Mouse (Mus musculus) frontal cortex, postnatal 25 days (tissue): ENCODE measurements around the gene Adamtsl1.

Experiments
- DNase-seq, 2 experiments: peaks; one replicate each; pipeline ENCODE4 v3.0.0; 2022; ENCODE audit warnings: low spot score in 2 of 2

Adamtsl1 gene

GRCm38 (mm10) chr4:86314442-86314841 lies 800.5 kb downstream of the Adamtsl1 start:
- DNase-seq, result no peak

GRCm38 (mm10) chr4:86315122-86315521 lies 801.1 kb downstream of the Adamtsl1 start:
- DNase-seq, result no peak

GRCm38 (mm10) chr4:86317916-86318542 lies 804.1 kb downstream of the Adamtsl1 start:
- no peak for DNase-seq

- DNase-seq, result no peak
Measured at GRCm38 (mm10) chr4:86325411-86325810, 811.4 kb downstream of the Adamtsl1 start.

- no peak for DNase-seq
Measured at GRCm38 (mm10) chr4:86326003-86326402, 812.0 kb downstream of the Adamtsl1 start.

GRCm38 (mm10) chr4:86326638-86327037 lies 812.7 kb downstream of the Adamtsl1 start:
- no peak for DNase-seq

GRCm38 (mm10) chr4:86329481-86329880 lies 815.5 kb downstream of the Adamtsl1 start:
- no peak for DNase-seq

- no peak for DNase-seq
Measured at GRCm38 (mm10) chr4:86335861-86336415, 822.0 kb downstream of the Adamtsl1 start.

GRCm38 (mm10) chr4:86337216-86337765 lies 823.3 kb downstream of the Adamtsl1 start:
- DNase-seq, result no peak

GRCm38 (mm10) chr4:86349341-86349740 lies 835.4 kb downstream of the Adamtsl1 start:
- DNase-seq, result no peak

GRCm38 (mm10) chr4:86352121-86352520 lies 838.1 kb downstream of the Adamtsl1 start:
- no peak for DNase-seq

- DNase-seq, result no peak
Measured at GRCm38 (mm10) chr4:86353550-86353949, 839.6 kb downstream of the Adamtsl1 start.

GRCm38 (mm10) chr4:86359398-86359797 lies 845.4 kb downstream of the Adamtsl1 start:
- no peak for DNase-seq

GRCm38 (mm10) chr4:86369055-86369454 lies 855.1 kb downstream of the Adamtsl1 start:
- DNase-seq, result no peak

- DNase-seq, result no peak
Measured at GRCm38 (mm10) chr4:86373166-86373565, 859.2 kb downstream of the Adamtsl1 start.

- no peak for DNase-seq
Measured at GRCm38 (mm10) chr4:86383124-86383523, 869.2 kb downstream of the Adamtsl1 start.

- DNase-seq, result no peak
Measured at GRCm38 (mm10) chr4:86385121-86385520, 871.1 kb downstream of the Adamtsl1 start.

- DNase-seq, result no peak
Measured at GRCm38 (mm10) chr4:86388430-86388829, 874.5 kb downstream of the Adamtsl1 start.

GRCm38 (mm10) chr4:86391176-86391575 lies 877.2 kb downstream of the Adamtsl1 start:
- DNase-seq, result no peak

GRCm38 (mm10) chr4:86395636-86396035 lies 881.7 kb downstream of the Adamtsl1 start:
- DNase-seq, result no peak

- no peak for DNase-seq
Measured at GRCm38 (mm10) chr4:86396672-86397288, 882.8 kb downstream of the Adamtsl1 start.

- no peak for DNase-seq
Measured at GRCm38 (mm10) chr4:86397470-86397869, 883.5 kb downstream of the Adamtsl1 start.

GRCm38 (mm10) chr4:86401116-86401515 lies 887.1 kb downstream of the Adamtsl1 start:
- DNase-seq, result no peak
